Mouse (Mus musculus): Measurements from ENCODE around the gene Slc17a4. TPM values are rescaled to one million over a fixed set of nuclear protein-coding genes. Genes with fewer than 3 reads are reported as not detected.

Gene Slc17a4
- polyA plus RNA-seq, 1 experiment from 2014 or later: not detected

GRCm38 (mm10) chr13:23892592-23893268, 22.1 kb downstream of the Slc17a4 start:
- Histone ChIP-seq H3K9ac (no peak overlapping the region), H3K4me1 (peaks cover 4% of the 10 kb centered on the region; the same call in 1 of the 2 replicates), H3K4me3 (no peak overlapping the region), H3K9me3 (no peaks in the 10 kb centered on the region), H3K36me3 (no peaks in the 10 kb centered on the region), H3K4me2 (no peak overlapping the region), H3K27me3 (replicated peaks) (peaks cover 10% of the 10 kb centered on the region), H3K27ac (replicated peaks) (no peak overlapping the region)
- ATAC-seq (ENCODE audit: extremely low read depth, insufficient number of reproducible peaks, low FRiP score, low TSS enrichment): no peak
- 29% methylated on average over 9 of the region's 9 CpGs for WGBS

GRCm38 (mm10) chr13:23889011-23889605, 25.7 kb downstream of the Slc17a4 start:
- ATAC-seq (ENCODE audit: extremely low read depth, insufficient number of reproducible peaks, low FRiP score, low TSS enrichment): no peak
- Histone ChIP-seq H3K27ac (replicated peaks) (no peak overlapping the region), H3K4me2 (no peak overlapping the region), H3K36me3 (no peaks in the 10 kb centered on the region), H3K9ac (no peak overlapping the region), H3K9me3 (no peaks in the 10 kb centered on the region), H3K4me3 (no peak overlapping the region), H3K27me3 (replicated peaks) (no peaks in the 10 kb centered on the region), H3K4me1 (peaks cover 4% of the 10 kb centered on the region; the same call in 1 of the 2 replicates)
- WGBS: 56% methylated on average over 6 of the region's 6 CpGs

GRCm38 (mm10) chr13:23887026-23887725, 27.6 kb downstream of the Slc17a4 start:
- Histone ChIP-seq H3K9ac (no peak overlapping the region), H3K36me3 (no peaks in the 10 kb centered on the region), H3K27me3 (replicated peaks) (no peaks in the 10 kb centered on the region), H3K4me2 (no peak overlapping the region), H3K4me1 (no peaks in the 10 kb centered on the region), H3K27ac (replicated peaks) (no peak overlapping the region), H3K9me3 (no peaks in the 10 kb centered on the region), H3K4me3 (no peak overlapping the region)
- 72% methylated on average over 3 of the region's 3 CpGs for WGBS
- no peak for ATAC-seq (ENCODE audit: extremely low read depth, insufficient number of reproducible peaks, low FRiP score, low TSS enrichment)

- Histone ChIP-seq H3K36me3 (no peaks in the 10 kb centered on the region), H3K27ac (replicated peaks) (no peak overlapping the region), H3K4me2 (no peak overlapping the region), H3K4me1 (no peaks in the 10 kb centered on the region), H3K9me3 (no peaks in the 10 kb centered on the region), H3K9ac (no peak overlapping the region), H3K4me3 (no peak overlapping the region), H3K27me3 (replicated peaks) (no peaks in the 10 kb centered on the region)
- ATAC-seq (ENCODE audit: extremely low read depth, insufficient number of reproducible peaks, low FRiP score, low TSS enrichment): no peak
- 34% methylated on average over 2 of the region's 2 CpGs for WGBS
Measured at GRCm38 (mm10) chr13:23885540-23885939, 29.3 kb downstream of the Slc17a4 start.

GRCm38 (mm10) chr13:23879636-23880035, 35.2 kb downstream of the Slc17a4 start:
- Histone ChIP-seq H3K27me3 (replicated peaks) (peaks cover 14% of the 10 kb centered on the region; the same call in 1 of the 2 replicates), H3K9ac (no peak overlapping the region), H3K36me3 (no peaks in the 10 kb centered on the region), H3K4me2 (no peak overlapping the region), H3K27ac (replicated peaks) (no peak overlapping the region), H3K4me1 (no peaks in the 10 kb centered on the region), H3K9me3 (no peaks in the 10 kb centered on the region), H3K4me3 (no peak overlapping the region)
- no peak for ATAC-seq (ENCODE audit: extremely low read depth, insufficient number of reproducible peaks, low FRiP score, low TSS enrichment)
- 73% methylated on average over 5 of the region's 5 CpGs for WGBS

- H3K36me3 ChIP-seq: no peaks in the 10 kb centered on the region
- H3K4me2 ChIP-seq: no peak overlapping the region
- WGBS: 69% methylated on average over 3 of the region's 3 CpGs
- no peak overlapping the region for H3K27ac ChIP-seq (replicated peaks)
- H3K9me3 ChIP-seq: no peaks in the 10 kb centered on the region
- ATAC-seq (ENCODE audit: extremely low read depth, insufficient number of reproducible peaks, low FRiP score, low TSS enrichment): no peak
- H3K9ac ChIP-seq: no peak overlapping the region
- H3K27me3 ChIP-seq (replicated peaks): peaks cover 14% of the 10 kb centered on the region; the same call in 1 of the 2 replicates
- H3K4me3 ChIP-seq: no peak overlapping the region
- H3K4me1 ChIP-seq: no peaks in the 10 kb centered on the region
Measured at GRCm38 (mm10) chr13:23879106-23879505, 35.7 kb downstream of the Slc17a4 start.

GRCm38 (mm10) chr13:23873141-23873540, 41.7 kb downstream of the Slc17a4 start:
- 0 out of 2 replicates have a peak, but pooled peaks cover 5% of the 10 kb centered on the region for H3K27me3 ChIP-seq (replicated peaks)
- 66% methylated on average over 5 of the region's 5 CpGs for WGBS
- no peak overlapping the region for H3K9ac ChIP-seq
- no peak overlapping the region for H3K27ac ChIP-seq (replicated peaks)
- no peaks in the 10 kb centered on the region for H3K36me3 ChIP-seq
- no peak overlapping the region for H3K4me3 ChIP-seq
- ATAC-seq (ENCODE audit: extremely low read depth, insufficient number of reproducible peaks, low FRiP score, low TSS enrichment): no peak
- H3K9me3 ChIP-seq: no peaks in the 10 kb centered on the region
- no peak overlapping the region for H3K4me2 ChIP-seq
- H3K4me1 ChIP-seq: no peaks in the 10 kb centered on the region

- H3K27ac ChIP-seq (replicated peaks): no peak overlapping the region
- WGBS: 64% methylated on average over 3 of the region's 3 CpGs
- H3K4me1 ChIP-seq: peaks cover 9% of the 10 kb centered on the region; the same call in 1 of the 2 replicates
- no peak for ATAC-seq (ENCODE audit: extremely low read depth, insufficient number of reproducible peaks, low FRiP score, low TSS enrichment)
- H3K36me3 ChIP-seq: no peaks in the 10 kb centered on the region
- no peak overlapping the region for H3K4me2 ChIP-seq
- H3K4me3 ChIP-seq: no peak overlapping the region
- H3K9me3 ChIP-seq: no peaks in the 10 kb centered on the region
- H3K27me3 ChIP-seq (replicated peaks): peaks cover 3% of the 10 kb centered on the region; the same call in 1 of the 2 replicates
- H3K9ac ChIP-seq: no peak overlapping the region
Measured at GRCm38 (mm10) chr13:23869996-23870395, 44.8 kb downstream of the Slc17a4 start.

GRCm38 (mm10) chr13:23868790-23869533, 45.8 kb downstream of the Slc17a4 start:
- H3K4me2 ChIP-seq: no peak overlapping the region
- no peak overlapping the region for H3K4me3 ChIP-seq
- WGBS: 75% methylated on average over 8 of the region's 8 CpGs
- no peaks in the 10 kb centered on the region for H3K36me3 ChIP-seq
- no peak overlapping the region for H3K27ac ChIP-seq (replicated peaks)
- peaks cover 3% of the 10 kb centered on the region; the same call in 1 of the 2 replicates for H3K27me3 ChIP-seq (replicated peaks)
- no peak for ATAC-seq (ENCODE audit: extremely low read depth, insufficient number of reproducible peaks, low FRiP score, low TSS enrichment)
- no peak overlapping the region for H3K9ac ChIP-seq
- H3K9me3 ChIP-seq: no peaks in the 10 kb centered on the region
- peaks cover 12% of the 10 kb centered on the region; the same call in 1 of the 2 replicates for H3K4me1 ChIP-seq

GRCm38 (mm10) chr13:23867405-23867804, 47.4 kb downstream of the Slc17a4 start, which contains the start of gene Slc17a1:
Slc17a1 (plus strand) TSS chr13:23867750.
- no peak within 1 kb of the TSS for H3K4me2 ChIP-seq
- H3K4me1 ChIP-seq: peaks cover 12% of the 10 kb centered on the region; the same call in 1 of the 2 replicates
- no peaks in the 10 kb centered on the region for H3K9me3 ChIP-seq
- no peaks in the 10 kb centered on the region for H3K36me3 ChIP-seq
- ATAC-seq (ENCODE audit: extremely low read depth, insufficient number of reproducible peaks, low FRiP score, low TSS enrichment): no peak
- H3K27ac ChIP-seq (replicated peaks): no peak within 1 kb of the TSS
- no peak within 1 kb of the TSS for H3K9ac ChIP-seq
- peaks cover 3% of the 10 kb centered on the region; the same call in 1 of the 2 replicates for H3K27me3 ChIP-seq (replicated peaks)
- 77% methylated on average over 7 of the region's 7 CpGs for WGBS
- no peak within 1 kb of the TSS for H3K4me3 ChIP-seq

GRCm38 (mm10) chr13:23867000-23867399, 47.8 kb downstream of the Slc17a4 start:
- H3K4me3 ChIP-seq: no peak overlapping the region
- peaks cover 3% of the 10 kb centered on the region; the same call in 1 of the 2 replicates for H3K27me3 ChIP-seq (replicated peaks)
- WGBS: 74% methylated on average over 6 of the region's 6 CpGs
- H3K27ac ChIP-seq (replicated peaks): no peak overlapping the region
- no peaks in the 10 kb centered on the region for H3K36me3 ChIP-seq
- no peak overlapping the region for H3K4me2 ChIP-seq
- ATAC-seq (ENCODE audit: extremely low read depth, insufficient number of reproducible peaks, low FRiP score, low TSS enrichment): no peak
- H3K9ac ChIP-seq: no peak overlapping the region
- no peaks in the 10 kb centered on the region for H3K9me3 ChIP-seq
- peaks cover 12% of the 10 kb centered on the region; the same call in 1 of the 2 replicates for H3K4me1 ChIP-seq

Data from heart, embryonic 13.5 days (tissue).